Mouse (Mus musculus) heart, adult 2 months (tissue): Measurements from ENCODE around the gene Dydc2.

ENCODE experiments used
- CTCF ChIP-seq: fragments of 200-600 bp; IDR thresholded peaks from 2 replicates; pipeline ENCODE4 v1.8.1; 2022; ENCODE audit warnings: antibody characterized with exemption, mild to moderate bottlenecking, moderate library complexity
- EP300 ChIP-seq: fragments of 200-500 bp; IDR thresholded peaks from 2 replicates; pipeline ENCODE4 v1.6.1; 2011; ENCODE audit warnings: low read depth, low read length, control low read depth; ENCODE audit not compliant: insufficient read depth

GRCm38 (mm10) chr14:41006899-41007298 is 62.1 kb downstream of the Dydc2 start:
- TF ChIP-seq CTCF (no peak), EP300 (no peak)
